Mouse (Mus musculus): ENCODE measurements at regions not wholly inside any gene's neighbourhood (a gene's known extent, or its start where the extent isn't known, plus 50 kb on each side); places are given as distances from the start of the nearest gene placed in this dataset.

- Histone ChIP-seq H3K27ac (no peak overlapping the region), H3K9me3 (ENCODE audit: control insufficient read depth, low read length) (no peaks in the 10 kb centered on the region), H3K36me3 (replicated peaks; ENCODE audit: control insufficient read depth, insufficient read depth, low read depth) (no peaks in the 10 kb centered on the region), H3K9ac (replicated peaks) (no peak overlapping the region), H3K4me3 (ENCODE audit: insufficient read depth in 1 of 2, low read depth in 2 of 2, low read length in 2 of 2) (no peak overlapping the region), H3K4me2 (ENCODE audit: low read depth) (no peak overlapping the region), H3K27me3 (ENCODE audit: control insufficient read depth, insufficient read depth, low read length) (no peaks in the 10 kb centered on the region), H3K4me1 (replicated peaks; ENCODE audit: control insufficient read depth in 2 of 2, insufficient read depth in 2 of 2, low read length in 1 of 2) (no peaks in the 10 kb centered on the region)
- 34% methylated on average over 5 of the region's 5 CpGs for WGBS (ENCODE audit: insufficient replicate concordance)
- no peak for TF ChIP-seq EP300 (IDR thresholded peaks at IDR 0.05; ENCODE audit: low read depth)
- no peak for TF ChIP-seq CTCF (IDR thresholded peaks at IDR 0.05; ENCODE audit: low read depth)
- ATAC-seq (ENCODE audit: insufficient read depth) (no peak), DNase-seq (ENCODE audit: low read depth in 3 of 3, low spot score in 3 of 3) (no peak)
Measured at GRCm38 (mm10) chr13:57331868-57332267, 436.1 kb upstream of the Trpc7 start.

- no peaks in the 10 kb centered on the region for H3K9me3 ChIP-seq (ENCODE audit: control insufficient read depth, low read length)
Measured at GRCm38 (mm10) chr13:57325306-57325925, 429.6 kb upstream of the Trpc7 start.

GRCm38 (mm10) chr13:57316211-57317005 is 420.6 kb upstream of the Trpc7 start:
- Histone ChIP-seq H3K27me3 (ENCODE audit: control insufficient read depth, insufficient read depth, low read length) (no peaks in the 10 kb centered on the region), H3K4me2 (ENCODE audit: low read depth) (no peak overlapping the region), H3K9ac (replicated peaks) (no peak overlapping the region), H3K27ac (no peak overlapping the region), H3K4me3 (ENCODE audit: insufficient read depth in 1 of 2, low read depth in 2 of 2, low read length in 2 of 2) (no peak overlapping the region), H3K4me1 (replicated peaks; ENCODE audit: control insufficient read depth in 2 of 2, insufficient read depth in 2 of 2, low read length in 1 of 2) (no peaks in the 10 kb centered on the region), H3K9me3 (ENCODE audit: control insufficient read depth, low read length) (no peaks in the 10 kb centered on the region), H3K36me3 (replicated peaks; ENCODE audit: control insufficient read depth, insufficient read depth, low read depth) (no peaks in the 10 kb centered on the region)
- DNase-seq (ENCODE audit: low read depth in 3 of 3, low spot score in 3 of 3) (no peak), ATAC-seq (ENCODE audit: insufficient read depth) (no peak)
- 24% methylated on average over 11 of the region's 11 CpGs for WGBS (ENCODE audit: insufficient replicate concordance)
- TF ChIP-seq EP300 (IDR thresholded peaks at IDR 0.05; ENCODE audit: low read depth): no peak
- TF ChIP-seq CTCF (IDR thresholded peaks at IDR 0.05; ENCODE audit: low read depth): no peak

More at GRCm38 (mm10) chr13:57325306-57325925, 429.6 kb upstream of the Trpc7 start:
- TF ChIP-seq EP300 (IDR thresholded peaks at IDR 0.05; ENCODE audit: low read depth) (no peak), CTCF (IDR thresholded peaks at IDR 0.05; ENCODE audit: low read depth) (no peak)
- H3K9ac ChIP-seq (replicated peaks): no peak overlapping the region
- H3K4me3 ChIP-seq (ENCODE audit: insufficient read depth in 1 of 2, low read depth in 2 of 2, low read length in 2 of 2): no peak overlapping the region
- no peak overlapping the region for H3K27ac ChIP-seq
- ATAC-seq (ENCODE audit: insufficient read depth) (no peak), DNase-seq (ENCODE audit: low read depth in 3 of 3, low spot score in 3 of 3) (no peak)
- H3K27me3 ChIP-seq (ENCODE audit: control insufficient read depth, insufficient read depth, low read length): no peaks in the 10 kb centered on the region
- no peaks in the 10 kb centered on the region for H3K36me3 ChIP-seq (replicated peaks; ENCODE audit: control insufficient read depth, insufficient read depth, low read depth)
- H3K4me1 ChIP-seq (replicated peaks; ENCODE audit: control insufficient read depth in 2 of 2, insufficient read depth in 2 of 2, low read length in 1 of 2): no peaks in the 10 kb centered on the region
- WGBS (ENCODE audit: insufficient replicate concordance): 59% methylated on average over 6 of the region's 6 CpGs
- no peak overlapping the region for H3K4me2 ChIP-seq (ENCODE audit: low read depth)

- TF ChIP-seq EP300 (IDR thresholded peaks at IDR 0.05; ENCODE audit: low read depth) (no peak), CTCF (IDR thresholded peaks at IDR 0.05; ENCODE audit: low read depth) (no peak)
- H3K4me3 ChIP-seq (ENCODE audit: insufficient read depth in 1 of 2, low read depth in 2 of 2, low read length in 2 of 2): no peak overlapping the region
- ATAC-seq (ENCODE audit: insufficient read depth): no peak
Measured at GRCm38 (mm10) chr13:57314512-57314911, 418.7 kb upstream of the Trpc7 start.

GRCm38 (mm10) chr13:57313731-57314130 is 417.9 kb upstream of the Trpc7 start:
- no peak for TF ChIP-seq CTCF (IDR thresholded peaks at IDR 0.05; ENCODE audit: low read depth)
- TF ChIP-seq EP300 (IDR thresholded peaks at IDR 0.05; ENCODE audit: low read depth): no peak
- ATAC-seq (ENCODE audit: insufficient read depth) (no peak), DNase-seq (ENCODE audit: low read depth in 3 of 3, low spot score in 3 of 3) (no peak)
- Histone ChIP-seq H3K36me3 (replicated peaks; ENCODE audit: control insufficient read depth, insufficient read depth, low read depth) (no peaks in the 10 kb centered on the region), H3K27ac (no peak overlapping the region), H3K4me1 (replicated peaks; ENCODE audit: control insufficient read depth in 2 of 2, insufficient read depth in 2 of 2, low read length in 1 of 2) (no peaks in the 10 kb centered on the region), H3K27me3 (ENCODE audit: control insufficient read depth, insufficient read depth, low read length) (no peaks in the 10 kb centered on the region), H3K9ac (replicated peaks) (no peak overlapping the region), H3K4me2 (ENCODE audit: low read depth) (no peak overlapping the region), H3K9me3 (ENCODE audit: control insufficient read depth, low read length) (no peaks in the 10 kb centered on the region), H3K4me3 (ENCODE audit: insufficient read depth in 1 of 2, low read depth in 2 of 2, low read length in 2 of 2) (no peak overlapping the region)
- 41% methylated on average over 2 of the region's 2 CpGs for WGBS (ENCODE audit: insufficient replicate concordance)

More at GRCm38 (mm10) chr13:57314512-57314911, 418.7 kb upstream of the Trpc7 start:
- no peak overlapping the region for H3K27ac ChIP-seq
- no peak overlapping the region for H3K9ac ChIP-seq (replicated peaks)
- H3K36me3 ChIP-seq (replicated peaks; ENCODE audit: control insufficient read depth, insufficient read depth, low read depth): no peaks in the 10 kb centered on the region
- WGBS (ENCODE audit: insufficient replicate concordance): 39% methylated on average over 9 of the region's 9 CpGs
- no peak for DNase-seq (ENCODE audit: low read depth in 3 of 3, low spot score in 3 of 3)
- H3K27me3 ChIP-seq (ENCODE audit: control insufficient read depth, insufficient read depth, low read length): no peaks in the 10 kb centered on the region
- H3K4me2 ChIP-seq (ENCODE audit: low read depth): no peak overlapping the region
- no peaks in the 10 kb centered on the region for H3K4me1 ChIP-seq (replicated peaks; ENCODE audit: control insufficient read depth in 2 of 2, insufficient read depth in 2 of 2, low read length in 1 of 2)
- no peaks in the 10 kb centered on the region for H3K9me3 ChIP-seq (ENCODE audit: control insufficient read depth, low read length)
